Mouse (Mus musculus): ENCODE data around the gene Fbln1. TPM values are rescaled to one million over a fixed set of nuclear protein-coding genes. Genes with fewer than 3 reads are reported as not detected.

Fbln1 gene
- polyA plus RNA-seq, 1 experiment from 2014 or later = 206 TPM

GRCm38 (mm10) chr15:85277221-85277620 is 71.5 kb downstream of the Fbln1 start:
- Histone ChIP-seq H3K9ac (no peak overlapping the region), H3K4me3 (replicated peaks) (no peak overlapping the region), H3K4me2 (no peak overlapping the region), H3K36me3 (0 out of 2 replicates have a peak, but pooled peaks cover 7% of the 10 kb centered on the region), H3K27me3 (no peaks in the 10 kb centered on the region), H3K4me1 (peaks cover 5% of the 10 kb centered on the region), H3K27ac (no peak overlapping the region), H3K9me3 (replicated peaks) (no peaks in the 10 kb centered on the region)
- no peak for ATAC-seq (replicated peaks; ENCODE audit: low FRiP score)
- 93% methylated on average over 8 of the region's 8 CpGs for WGBS

- H3K4me3 ChIP-seq (replicated peaks) = no peak overlapping the region
- H3K27me3 ChIP-seq = no peaks in the 10 kb centered on the region
- H3K4me2 ChIP-seq = no peak overlapping the region
- H3K27ac ChIP-seq = no peak overlapping the region
- no peaks in the 10 kb centered on the region for H3K9me3 ChIP-seq (replicated peaks)
- 92% methylated on average over 5 of the region's 5 CpGs for WGBS
- H3K9ac ChIP-seq = no peak overlapping the region
- H3K36me3 ChIP-seq = peaks cover 3% of the 10 kb centered on the region; the same call in 1 of the 2 replicates
- no peaks in the 10 kb centered on the region for H3K4me1 ChIP-seq
- no peak for ATAC-seq (replicated peaks; ENCODE audit: low FRiP score)
These were observed 73.2 kb downstream of the Fbln1 start for GRCm38 (mm10) chr15:85278986-85279385.

- Histone ChIP-seq H3K9me3 (replicated peaks) (no peaks in the 10 kb centered on the region), H3K9ac (no peak overlapping the region), H3K4me3 (replicated peaks) (no peak overlapping the region), H3K27me3 (no peaks in the 10 kb centered on the region), H3K4me1 (no peaks in the 10 kb centered on the region), H3K4me2 (no peak overlapping the region), H3K27ac (no peak overlapping the region), H3K36me3 (peaks cover 21% of the 10 kb centered on the region)
- no peak for ATAC-seq (replicated peaks; ENCODE audit: low FRiP score)
- 82% methylated on average over 5 of the region's 5 CpGs for whole genome bisulfite sequencing
These were observed 76.3 kb downstream of the Fbln1 start for GRCm38 (mm10) chr15:85282021-85282420.

- H3K9ac ChIP-seq = no peak overlapping the region
- no peaks in the 10 kb centered on the region for H3K9me3 ChIP-seq (replicated peaks)
- H3K4me1 ChIP-seq = peaks cover 3% of the 10 kb centered on the region; the same call in 1 of the 2 replicates
- no peaks in the 10 kb centered on the region for H3K27me3 ChIP-seq
- no peak overlapping the region for H3K27ac ChIP-seq
- no peak overlapping the region for H3K4me3 ChIP-seq (replicated peaks)
- H3K4me2 ChIP-seq = no peak overlapping the region
- H3K36me3 ChIP-seq = peaks cover 21% of the 10 kb centered on the region
- ATAC-seq (replicated peaks; ENCODE audit: low FRiP score) = no peak
- 87% methylated on average over 6 of the region's 6 CpGs for WGBS
These were observed 78.9 kb downstream of the Fbln1 start for GRCm38 (mm10) chr15:85284651-85285050.

- H3K36me3 ChIP-seq = no peaks in the 10 kb centered on the region
- WGBS = 84% methylated on average over 3 of the region's 3 CpGs
- H3K4me2 ChIP-seq = no peak overlapping the region
- H3K4me1 ChIP-seq = peaks cover 20% of the 10 kb centered on the region
- ATAC-seq (replicated peaks; ENCODE audit: low FRiP score) = no peak
- no peak overlapping the region for H3K9ac ChIP-seq
- H3K27ac ChIP-seq = no peak overlapping the region
- H3K4me3 ChIP-seq (replicated peaks) = no peak overlapping the region
- H3K9me3 ChIP-seq (replicated peaks) = no peaks in the 10 kb centered on the region
- no peaks in the 10 kb centered on the region for H3K27me3 ChIP-seq
These were observed 88.9 kb downstream of the Fbln1 start for GRCm38 (mm10) chr15:85294632-85295031.

- Histone ChIP-seq H3K4me2 (no peak overlapping the region), H3K27ac (no peak overlapping the region), H3K4me3 (replicated peaks) (no peak overlapping the region), H3K9ac (no peak overlapping the region), H3K27me3 (no peaks in the 10 kb centered on the region), H3K36me3 (no peaks in the 10 kb centered on the region), H3K4me1 (peaks cover 20% of the 10 kb centered on the region), H3K9me3 (replicated peaks) (no peaks in the 10 kb centered on the region)
- WGBS = 58% methylated on average over 8 of the region's 8 CpGs
- ATAC-seq (replicated peaks; ENCODE audit: low FRiP score) = no peak
These were observed 89.8 kb downstream of the Fbln1 start for GRCm38 (mm10) chr15:85295544-85295943.

GRCm38 (mm10) chr15:85295977-85296376 is 90.2 kb downstream of the Fbln1 start:
- Histone ChIP-seq H3K27ac (no peak overlapping the region), H3K9me3 (replicated peaks) (no peaks in the 10 kb centered on the region)
- 66% methylated on average over 2 of the region's 2 CpGs for WGBS

GRCm38 (mm10) chr15:85296538-85296937 is 90.8 kb downstream of the Fbln1 start:
- Histone ChIP-seq H3K4me1 (peaks cover 20% of the 10 kb centered on the region), H3K4me2 (no peak overlapping the region), H3K27ac (no peak overlapping the region), H3K9ac (no peak overlapping the region), H3K9me3 (replicated peaks) (no peaks in the 10 kb centered on the region), H3K36me3 (no peaks in the 10 kb centered on the region), H3K27me3 (no peaks in the 10 kb centered on the region), H3K4me3 (replicated peaks) (no peak overlapping the region)
- ATAC-seq (replicated peaks; ENCODE audit: low FRiP score) = no peak
- 68% methylated on average over 3 of the region's 3 CpGs for WGBS

More at GRCm38 (mm10) chr15:85295977-85296376, 90.2 kb downstream of the Fbln1 start:
- no peak overlapping the region for H3K4me3 ChIP-seq (replicated peaks)
- H3K9ac ChIP-seq = no peak overlapping the region
- ATAC-seq (replicated peaks; ENCODE audit: low FRiP score) = no peak
- peaks cover 20% of the 10 kb centered on the region for H3K4me1 ChIP-seq
- no peaks in the 10 kb centered on the region for H3K36me3 ChIP-seq
- no peaks in the 10 kb centered on the region for H3K27me3 ChIP-seq
- H3K4me2 ChIP-seq = no peak overlapping the region

GRCm38 (mm10) chr15:85298167-85298781 is 92.5 kb downstream of the Fbln1 start:
- H3K27ac ChIP-seq = peak overlapping the region; percentile 48; the same call in 1 of the 2 replicates
- peak overlapping the region; percentile 39 for H3K4me2 ChIP-seq
- H3K36me3 ChIP-seq = no peaks in the 10 kb centered on the region
- no peak overlapping the region for H3K9ac ChIP-seq
- no peaks in the 10 kb centered on the region for H3K9me3 ChIP-seq (replicated peaks)
- no peaks in the 10 kb centered on the region for H3K27me3 ChIP-seq
- ATAC-seq (replicated peaks; ENCODE audit: low FRiP score) = no peak
- peaks cover 20% of the 10 kb centered on the region for H3K4me1 ChIP-seq
- WGBS = 35% methylated on average over 17 of the region's 17 CpGs
- H3K4me3 ChIP-seq (replicated peaks) = no peak overlapping the region

GRCm38 (mm10) chr15:85298946-85299345 is 93.2 kb downstream of the Fbln1 start:
- Histone ChIP-seq H3K27ac (no peak overlapping the region), H3K9me3 (replicated peaks) (no peaks in the 10 kb centered on the region), H3K4me2 (no peak overlapping the region), H3K36me3 (no peaks in the 10 kb centered on the region), H3K4me1 (peaks cover 20% of the 10 kb centered on the region), H3K9ac (no peak overlapping the region), H3K4me3 (replicated peaks) (no peak overlapping the region), H3K27me3 (no peaks in the 10 kb centered on the region)
- WGBS = 83% methylated on average over 9 of the region's 9 CpGs
- no peak for ATAC-seq (replicated peaks; ENCODE audit: low FRiP score)

GRCm38 (mm10) chr15:85303241-85303640 is 97.5 kb downstream of the Fbln1 start:
- H3K9me3 ChIP-seq (replicated peaks) = no peaks in the 10 kb centered on the region
- H3K4me1 ChIP-seq = peaks cover 12% of the 10 kb centered on the region
- no peak overlapping the region for H3K4me3 ChIP-seq (replicated peaks)
- no peaks in the 10 kb centered on the region for H3K27me3 ChIP-seq
- no peak overlapping the region for H3K27ac ChIP-seq
- no peak overlapping the region for H3K4me2 ChIP-seq
- no peaks in the 10 kb centered on the region for H3K36me3 ChIP-seq
- H3K9ac ChIP-seq = no peak overlapping the region
- WGBS = 87% methylated on average over 4 of the region's 4 CpGs
- ATAC-seq (replicated peaks; ENCODE audit: low FRiP score) = no peak

- Histone ChIP-seq H3K4me1 (peaks cover 5% of the 10 kb centered on the region), H3K9ac (no peak overlapping the region), H3K27me3 (no peaks in the 10 kb centered on the region), H3K9me3 (replicated peaks) (no peaks in the 10 kb centered on the region), H3K4me3 (replicated peaks) (no peak overlapping the region), H3K4me2 (no peak overlapping the region), H3K27ac (no peak overlapping the region), H3K36me3 (no peaks in the 10 kb centered on the region)
- 88% methylated on average over 4 of the region's 4 CpGs for WGBS
- no peak for ATAC-seq (replicated peaks; ENCODE audit: low FRiP score)
These were observed 98.2 kb downstream of the Fbln1 start for GRCm38 (mm10) chr15:85303976-85304375.

Measured in kidney, embryonic 15.5 days (tissue).